Mouse (Mus musculus) MEL (cell line): ENCODE results near the gene Toe1.

Experiments used
- CHD2 ChIP-seq: IDR thresholded peaks from 2 replicates; pipeline ENCODE4 v1.6.1; 2011; ENCODE audit warnings: low read length, improper control_type of control experiment
- CTCF ChIP-seq, 3 experiments: IDR thresholded peaks in 2 of 3; conservative IDR thresholded peaks in 1 of 3; 2 replicates each; pipeline ENCODE4 v1.5.1; 2011 to 2012; ENCODE audit warnings: low read length in 3 of 3, low read depth in 2 of 3, mild to moderate bottlenecking in 2 of 3, improper control_type of control experiment in 1 of 3, inconsistent platforms in 1 of 3, mixed read lengths in 1 of 3, moderate library complexity in 1 of 3; ENCODE audit not compliant: control insufficient read depth in 1 of 3, insufficient read depth in 1 of 3, poor library complexity in 1 of 3, severe bottlenecking in 1 of 3
- EP300 ChIP-seq, 2 experiments: IDR thresholded peaks; 2 replicates each; pipeline ENCODE4 v1.6.1; 2011; ENCODE audit warnings: improper control_type of control experiment in 2 of 2, low read length in 2 of 2, low read depth in 1 of 2, mild to moderate bottlenecking in 1 of 2
- ETS1 ChIP-seq: IDR thresholded peaks from 2 replicates; pipeline ENCODE4 v1.6.1; 2012; ENCODE audit warnings: low read depth, mild to moderate bottlenecking, inconsistent platforms, low read length, improper control_type of control experiment, moderate library complexity
- GATA1 ChIP-seq: IDR thresholded peaks from 2 replicates; pipeline ENCODE4 v1.6.1; 2011; ENCODE audit warnings: low read depth, low read length, improper control_type of control experiment
- JUND ChIP-seq: IDR thresholded peaks from 2 replicates; pipeline ENCODE4 v1.6.1; 2011; ENCODE audit warnings: low read depth, mild to moderate bottlenecking, improper control_type of control experiment, low read length
- MAFK ChIP-seq: IDR thresholded peaks from 2 replicates; pipeline ENCODE4 v1.6.1; 2011; ENCODE audit warnings: low read depth, mild to moderate bottlenecking, low read length, improper control_type of control experiment, borderline replicate concordance
- MAX ChIP-seq: IDR thresholded peaks from 2 replicates; pipeline ENCODE4 v1.6.1; 2011; ENCODE audit warnings: low read length, improper control_type of control experiment
- MEF2A ChIP-seq: IDR thresholded peaks from 2 replicates; pipeline ENCODE4 v1.6.1; 2014; ENCODE audit warnings: low read depth, mild to moderate bottlenecking, inconsistent platforms, low read length, improper control_type of control experiment; ENCODE audit not compliant: poor library complexity, insufficient replicate concordance, severe bottlenecking; ENCODE audit errors: extremely low read depth
- MYB ChIP-seq: IDR thresholded peaks from 2 replicates; pipeline ENCODE4 v1.6.1; 2011; ENCODE audit warnings: mild to moderate bottlenecking, low read depth, low read length, improper control_type of control experiment
- POLR2A ChIP-seq, 2 experiments: IDR thresholded peaks; 2 replicates each; pipeline ENCODE4 v1.6.1; 2011 to 2012; ENCODE audit warnings: low read length in 2 of 2, mild to moderate bottlenecking in 2 of 2, control low read depth in 1 of 2, improper control_type of control experiment in 1 of 2, low read depth in 1 of 2, moderate library complexity in 1 of 2; ENCODE audit not compliant: control insufficient read depth in 1 of 2, insufficient read depth in 1 of 2, poor library complexity in 1 of 2
- TAL1 ChIP-seq: IDR thresholded peaks from 2 replicates; pipeline ENCODE4 v1.6.1; 2012; ENCODE audit warnings: mild to moderate bottlenecking, inconsistent platforms, low read length, moderate library complexity, mixed read lengths
- USF1 ChIP-seq: IDR thresholded peaks from 2 replicates; pipeline ENCODE4 v1.6.1; 2014; ENCODE audit warnings: low read depth, mild to moderate bottlenecking, inconsistent platforms, low read length, improper control_type of control experiment, moderate library complexity
- ZNF384 ChIP-seq: IDR thresholded peaks from 2 replicates; pipeline ENCODE4 v1.6.1; 2012; ENCODE audit warnings: low read depth, mild to moderate bottlenecking, inconsistent platforms, low read length, improper control_type of control experiment

- TF ChIP-seq MYB = no peak
- no peak for TF ChIP-seq CTCF (IDR thresholded peaks at IDR 0.05 in 2 of 3, conservative IDR thresholded peaks at IDR 0.05 in 1 of 3; ENCODE audit: control insufficient read depth in 1 of 3, insufficient read depth in 1 of 3, low read depth in 2 of 3, low read length in 3 of 3, poor library complexity in 1 of 3, severe bottlenecking in 1 of 3)
- no peak for TF ChIP-seq JUND
- TF ChIP-seq MAX = no peak
- no peak for TF ChIP-seq CHD2
- no peak for TF ChIP-seq USF1
- TF ChIP-seq POLR2A (IDR thresholded peaks at IDR 0.05; ENCODE audit: control insufficient read depth in 1 of 2, insufficient read depth in 1 of 2, low read depth in 1 of 2, low read length in 2 of 2, poor library complexity in 1 of 2) = no peak
- no peak for TF ChIP-seq ETS1
- no peak for TF ChIP-seq GATA1
- TF ChIP-seq EP300 (IDR thresholded peaks at IDR 0.05; ENCODE audit: low read depth in 1 of 2, low read length in 2 of 2) = no peak
- TF ChIP-seq MAFK = no peak
- TF ChIP-seq TAL1 = no peak
- no peak for TF ChIP-seq MEF2A
- TF ChIP-seq ZNF384 = peak; percentile 92
Measured at GRCm38 (mm10) chr4:116761914-116762313, 45.5 kb downstream of the Toe1 start.
